Comparison of ENCODE assay signal across 9 mouse cellular contexts in the genomic region with DNA sequence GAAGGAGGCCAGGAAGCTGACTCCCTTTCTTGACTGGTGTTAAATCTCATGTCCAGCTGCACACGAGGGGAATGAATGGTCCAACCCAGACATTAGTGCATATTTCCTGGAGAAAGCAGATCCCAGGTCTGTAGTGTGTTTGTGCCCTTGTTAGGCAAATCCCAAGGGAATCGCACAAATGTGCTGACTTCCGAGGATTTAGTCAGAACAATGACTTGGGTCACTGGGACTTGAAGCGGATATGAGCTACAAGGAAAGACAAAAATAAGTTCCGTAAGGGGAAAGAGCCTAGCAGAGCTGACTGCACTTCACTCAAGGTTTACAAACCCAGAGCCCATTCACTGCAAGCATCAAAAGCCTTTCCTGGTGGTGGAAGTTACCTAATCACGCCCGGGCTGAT.
A peak's percentile ranks its signal among the peaks of the same experiment; 100 is the strongest.
DNase-seq lines count a peak whose midpoint lies in the region; ATAC-seq lines count a peak whose summit lies in the region.
"Had no signal": no experiment of that assay in that cellular context is flagged by ENCODE, and none has a peak within 500 bp of the region (broad histone marks: within the 10 kb centered on the region; RNA-seq: fewer than 3 reads in every experiment).

No protein-coding gene starts in this region.

- 0 out of 2 replicates have a peak, but pooled peaks have one; percentile 26 for ATAC-seq in liver, embryonic 15.5 days (ENCODE audit: insufficient read depth)
- no peak for ATAC-seq in CD4-positive, CD25-positive, alpha-beta regulatory T cell, adult 4 months

- peak overlapping the region; percentile 99 for H3K27ac ChIP-seq in brown adipose tissue, adult 24 weeks (replicated peaks; ENCODE audit: low read depth, low read length)
- 0 out of 2 replicates have a peak overlapping the region, but pooled peaks have one; percentile 51 for H3K27ac ChIP-seq in liver, embryonic 15.5 days (replicated peaks)

- no peak overlapping the region for H3K4me2 ChIP-seq in liver, embryonic 15.5 days

- H3K9ac ChIP-seq in liver, embryonic 15.5 days: no peak overlapping the region

- peak; percentile 99 for DNase-seq in heart, adult 11 months
- DNase-seq in heart, postnatal 36 days: no peak
- peak; percentile 40 for DNase-seq in heart, postnatal 4 days
- no peak for DNase-seq in right cerebral cortex, postnatal 25 days
- DNase-seq in frontal cortex, postnatal 25 days (ENCODE audit: low spot score in 2 of 2): no peak
- DNase-seq: thymus, postnatal 4 days had no signal

- WGBS in liver, embryonic 15.5 days (ENCODE audit: insufficient replicate concordance): 48% methylated on average over 7 of the region's 7 CpGs

- peaks cover 6% of the 10 kb centered on the region; the same call in 1 of the 2 replicates for H3K27me3 ChIP-seq in liver, embryonic 15.5 days

- no peaks in the 10 kb centered on the region for H3K9me3 ChIP-seq in liver, embryonic 15.5 days (replicated peaks)

- intact Hi-C loops in heart, postnatal 36 days (cut with DNase I): loop anchor here (5.0 kb wide), 1 partner anchor 153 kb away; no protein-coding TSS in a partner anchor

- H3K4me1 ChIP-seq in brown adipose tissue, adult 24 weeks (ENCODE audit: control insufficient read depth, insufficient read depth, insufficient read length, low read length): peaks cover 29% of the 10 kb centered on the region
- peaks cover 17% of the 10 kb centered on the region for H3K4me1 ChIP-seq in liver, embryonic 15.5 days (replicated peaks)

- H3K4me3 ChIP-seq in brown adipose tissue, adult 24 weeks (ENCODE audit: insufficient read depth, low read depth, low read length): no peak overlapping the region
- no peak overlapping the region for H3K4me3 ChIP-seq in liver, embryonic 15.5 days (replicated peaks)

- H3K36me3 ChIP-seq in liver, embryonic 15.5 days (replicated peaks): no peaks in the 10 kb centered on the region

Comparison
In these comparisons a context has a peak if more than half of its experiments do, and no peak if none do; other contexts are left out.
1. DNase-seq: peak in heart, adult 11 months (single experiment) and heart, postnatal 4 days (single experiment); none in heart, postnatal 36 days (0 of 2), right cerebral cortex, postnatal 25 days (single experiment) and frontal cortex, postnatal 25 days (0 of 2).